Mouse (Mus musculus) large intestine, adult 2 months (tissue): ENCODE results near the gene Zfp266. TPM values are rescaled to one million over a fixed set of nuclear protein-coding genes. Genes with fewer than 3 reads are reported as not detected.
A peak's percentile ranks its signal among the peaks of the same experiment; 100 is the strongest.
"Not testable (repeated sequence)": the region's sequence is repeated elsewhere in the genome, so short reads cannot be mapped to it uniquely, and the experiment has no call there.

Experiments
- DNase-seq: peaks from one replicate; pipeline ENCODE4 v3.0.0-alpha.2; 2012; ENCODE audit warnings: low read depth, low spot score
- WGBS: fragments of 180-500 bp; shearing (Covaris S2); methylation state at CpG from one replicate; pipeline ENCODE4 v1.1.7; 2018; 5-methylcytosine and 5-hydroxymethylcytosine counted together
- polyA plus RNA-seq: library from polyadenylated mRNA; depleted of rRNA; stranded (reverse); fragments of >200 nt; gene quantifications from 2 replicates; pipeline ENCODE4 v1.2.3, GENCODE M21; 2012; rRNA removed

Gene Zfp266
- 2.7 and 4.1 TPM in 2 replicates for polyA plus RNA-seq

DNA sequence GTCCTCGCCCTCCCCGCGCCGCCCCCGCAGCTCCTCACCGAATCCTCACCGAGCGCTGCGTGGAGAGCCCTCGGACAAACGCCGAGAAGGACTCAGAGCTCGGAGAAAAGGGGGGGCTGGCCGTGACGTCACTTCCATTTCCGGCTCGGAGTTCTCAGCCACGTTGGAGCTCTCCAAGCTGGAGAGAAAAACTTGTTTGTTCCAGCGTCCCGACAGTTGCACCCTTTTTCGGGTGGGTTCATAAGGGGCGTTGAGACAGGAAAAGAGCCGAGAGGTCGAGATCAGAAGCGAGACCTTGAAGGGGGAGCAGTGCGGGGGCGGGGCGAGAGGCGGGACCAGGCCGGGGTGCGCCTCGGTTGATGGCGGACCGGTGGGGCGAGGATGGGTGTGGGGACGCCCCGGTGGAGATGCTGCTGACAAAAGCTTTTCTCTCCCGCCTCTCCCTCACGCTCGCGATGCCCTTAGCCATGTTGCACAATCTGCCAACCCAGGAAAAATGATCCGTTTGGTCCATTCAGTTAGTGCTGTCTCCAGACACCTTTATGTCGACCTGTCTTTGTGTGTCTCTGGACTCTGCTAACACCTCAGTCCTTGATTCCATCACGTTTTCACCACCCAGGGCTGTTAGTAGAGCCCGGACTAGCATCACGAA is at the start of gene Zfp266:
Zfp266 (minus strand) TSS at position 112 of the 652 bp plus-strand sequence.
- peak; percentile 72 for DNase-seq
- under 1% methylated on average over 46 of the region's 46 CpGs for WGBS

DNA sequence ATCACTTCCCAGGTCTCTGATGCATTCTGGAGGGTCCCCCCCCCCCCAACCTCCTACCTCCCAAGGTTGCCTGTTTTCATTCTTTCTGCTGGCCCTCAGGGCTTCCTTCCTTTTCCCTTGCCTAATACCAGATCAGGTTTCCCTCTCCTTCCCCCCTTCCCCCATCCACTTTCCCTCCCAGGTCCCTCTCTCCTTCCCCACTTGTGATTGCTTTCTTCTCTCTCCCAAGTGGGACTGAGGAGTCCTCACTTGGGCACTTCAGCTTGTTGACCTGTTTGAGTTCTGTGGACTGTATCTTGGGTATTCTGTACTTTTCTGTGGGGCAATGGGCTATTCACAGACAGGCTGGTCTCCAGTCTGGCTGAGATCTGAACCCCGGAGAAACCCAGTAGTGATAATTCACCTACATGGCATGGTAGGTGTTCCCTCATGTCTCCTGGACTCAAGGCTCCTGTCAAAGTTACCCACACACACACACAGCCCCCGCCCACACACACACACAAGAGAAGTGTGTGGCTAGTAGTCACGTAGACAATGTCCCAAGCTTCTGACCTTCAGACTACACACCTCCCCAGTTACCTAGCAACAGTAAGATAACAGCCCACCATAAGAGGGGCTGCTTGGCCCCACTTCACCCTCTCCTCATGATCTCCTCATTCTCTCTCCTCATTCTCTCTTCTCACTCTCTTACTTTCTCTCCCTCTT is 44.3 kb upstream of the Zfp266 start:
- 68% methylated on average over 3 of the region's 3 CpGs for WGBS
- not testable (repeated sequence) for DNase-seq

DNA sequence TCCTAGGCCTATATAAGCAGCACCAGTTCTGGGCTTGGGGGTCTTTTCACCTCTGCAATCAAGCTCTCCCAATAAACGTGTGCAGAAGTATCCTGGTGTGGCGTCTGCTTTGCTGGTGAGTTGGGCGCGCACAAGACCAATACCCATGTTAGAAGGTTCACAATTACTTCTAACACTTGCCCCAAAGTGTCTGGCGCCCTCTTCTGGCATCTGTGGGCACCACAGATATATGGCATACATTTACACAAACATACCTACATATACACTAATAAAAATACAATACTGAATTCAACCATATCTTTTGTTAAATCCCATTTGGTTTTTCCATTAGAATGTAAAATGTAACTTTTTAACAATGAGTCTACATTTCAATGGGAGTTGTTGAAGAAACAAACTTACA is 41.0 kb upstream of the Zfp266 start:
- DNase-seq, result no peak
- 81% methylated on average over 5 of the region's 5 CpGs for WGBS

DNA sequence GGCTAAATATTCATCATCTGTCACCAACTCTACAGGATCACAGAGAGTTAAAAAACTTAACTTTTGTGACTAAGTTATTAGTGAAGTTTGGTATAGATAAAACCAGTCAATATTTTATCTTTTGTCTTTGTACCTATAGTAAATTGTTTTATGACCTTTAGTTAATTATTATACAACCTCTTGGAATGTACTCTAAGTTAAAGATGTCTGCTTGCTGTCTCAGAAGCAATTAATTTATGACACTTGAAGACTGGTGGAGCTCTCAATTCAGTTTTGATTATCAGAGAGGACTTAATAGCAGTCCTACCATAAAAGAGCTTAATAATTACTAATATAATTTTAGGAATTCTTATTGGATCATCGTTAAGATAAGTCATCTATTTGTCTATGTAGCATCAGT is 31.5 kb upstream of the Zfp266 start:
- 40% methylated on average over 1 of the region's 1 CpGs for WGBS
- DNase-seq, result no peak

DNA sequence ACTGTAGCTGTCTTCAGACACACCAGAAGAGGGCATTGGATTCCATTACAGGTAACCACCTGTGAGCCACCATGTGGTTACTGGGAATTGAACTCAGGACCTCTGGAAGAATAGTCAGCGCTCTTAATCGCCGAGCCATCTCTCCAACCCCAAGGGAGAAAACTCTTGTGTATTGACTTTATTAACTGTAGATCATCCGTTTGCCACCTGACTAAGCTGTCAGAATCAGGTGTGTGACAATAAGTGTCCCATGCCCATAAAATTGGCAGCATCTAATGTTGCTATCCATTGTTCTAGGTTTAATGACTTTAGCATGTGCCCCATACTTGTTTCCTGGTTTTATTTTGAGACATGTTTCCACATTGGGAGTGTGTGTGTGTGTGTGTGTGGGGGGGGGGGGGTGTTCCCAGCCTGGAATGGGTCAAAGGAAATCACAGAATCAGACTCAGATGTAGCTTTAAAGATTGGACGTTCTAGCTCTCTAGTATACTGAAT is 30.6 kb upstream of the Zfp266 start:
- WGBS, result 53% methylated on average over 5 of the region's 5 CpGs
- DNase-seq, result no peak

DNA sequence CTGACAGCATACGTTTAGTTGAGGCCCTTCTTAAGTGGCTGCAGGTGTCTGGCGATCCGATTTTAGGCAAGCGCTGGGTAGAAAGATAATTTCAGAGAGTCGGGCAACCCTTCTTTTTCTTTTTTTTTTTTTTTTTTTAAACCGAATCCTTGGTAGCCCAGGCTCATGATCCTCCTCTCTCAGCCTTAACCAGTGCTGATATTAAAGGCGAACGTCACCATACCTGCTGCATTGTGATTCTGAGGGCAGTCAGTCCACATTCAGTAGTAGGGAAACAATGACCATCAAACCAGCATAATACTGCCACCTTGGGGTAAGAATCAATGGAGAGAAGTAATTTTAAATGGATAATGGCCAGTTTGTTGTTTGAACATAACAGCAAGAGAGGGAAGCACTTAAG is 23.9 kb upstream of the Zfp266 start:
- WGBS, result 17% methylated on average over 8 of the region's 8 CpGs
- DNase-seq, result no peak

DNA sequence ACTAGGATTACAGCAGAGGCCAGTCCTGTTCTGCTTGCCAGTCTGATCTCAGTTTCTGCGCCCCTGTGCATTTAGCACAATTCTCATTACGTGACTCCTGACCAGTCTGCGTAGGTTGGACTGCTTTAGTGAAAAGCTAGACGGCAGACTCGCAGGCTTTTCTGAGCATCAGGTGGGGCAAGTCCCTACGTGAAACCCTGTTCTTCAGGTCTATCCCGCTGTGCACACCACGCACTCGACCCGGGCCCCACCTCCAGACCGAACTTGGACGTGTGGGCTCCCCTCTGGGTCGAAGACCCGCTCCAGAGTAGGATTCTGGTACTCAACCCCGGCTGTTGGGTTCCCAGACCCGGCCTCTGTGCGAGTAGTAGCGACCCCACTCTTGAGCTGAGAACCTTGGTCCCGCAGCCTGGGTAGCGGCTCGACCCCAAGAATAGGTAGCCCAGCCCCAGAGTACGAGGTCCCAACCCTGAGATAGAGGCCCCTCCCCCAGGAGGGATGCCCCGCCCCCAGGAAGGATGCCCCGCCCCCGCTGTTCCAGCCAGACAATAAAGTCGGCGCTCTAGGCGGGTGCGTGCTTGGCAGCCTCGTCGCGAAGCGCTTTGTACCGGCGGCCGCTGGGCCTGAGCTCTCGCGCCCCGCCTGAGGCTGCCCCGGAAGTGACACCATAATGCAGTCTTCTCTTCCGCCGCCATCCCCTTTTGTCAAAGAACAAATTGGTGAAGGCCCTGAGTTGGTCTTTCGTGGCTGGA is 23.0 kb upstream of the Zfp266 start:
- 4% methylated on average over 43 of the region's 43 CpGs for WGBS
- peak; percentile 50 for DNase-seq

DNA sequence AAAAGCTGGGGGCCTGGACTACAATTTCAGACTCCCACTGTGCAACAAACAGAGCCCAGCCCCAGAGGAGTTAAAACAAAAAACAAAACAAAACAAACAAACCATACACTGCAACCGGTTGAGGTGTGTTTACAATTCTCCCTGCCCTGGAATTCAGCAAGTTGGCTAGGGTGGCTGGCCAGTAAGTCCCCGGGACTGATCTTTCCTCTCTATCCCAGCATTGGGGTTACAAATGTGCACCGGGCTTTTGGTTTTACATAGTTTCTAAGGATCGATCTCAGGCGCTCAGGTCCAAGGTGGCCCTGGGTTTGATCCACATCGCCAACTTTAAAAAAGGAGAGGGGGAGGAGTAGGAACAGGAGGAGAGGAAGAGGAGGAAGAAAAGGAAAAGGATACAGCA is 22.3 kb upstream of the Zfp266 start:
- no peak for DNase-seq
- 25% methylated on average over 6 of the region's 6 CpGs for WGBS

DNA sequence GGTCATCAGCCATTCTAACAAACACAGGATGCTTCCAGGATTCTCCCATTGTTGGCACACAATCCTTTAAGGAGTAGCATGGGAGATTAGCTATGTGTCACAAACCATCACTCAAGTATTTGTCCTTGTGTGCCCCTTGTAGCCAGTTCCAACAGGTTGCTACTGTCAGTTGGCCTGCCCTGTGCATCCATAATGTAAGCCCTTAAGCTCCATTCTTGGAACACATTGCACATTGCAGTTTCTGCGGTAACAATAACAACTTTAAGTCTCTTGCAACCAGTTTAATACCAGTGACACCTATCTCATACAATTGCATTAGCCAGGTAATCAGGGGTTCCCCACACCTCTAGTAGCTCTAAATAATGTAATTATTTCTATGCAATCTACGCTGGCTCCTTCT is 15.4 kb upstream of the Zfp266 start:
- DNase-seq, result no peak
- WGBS, result 82% methylated on average over 2 of the region's 2 CpGs

DNA sequence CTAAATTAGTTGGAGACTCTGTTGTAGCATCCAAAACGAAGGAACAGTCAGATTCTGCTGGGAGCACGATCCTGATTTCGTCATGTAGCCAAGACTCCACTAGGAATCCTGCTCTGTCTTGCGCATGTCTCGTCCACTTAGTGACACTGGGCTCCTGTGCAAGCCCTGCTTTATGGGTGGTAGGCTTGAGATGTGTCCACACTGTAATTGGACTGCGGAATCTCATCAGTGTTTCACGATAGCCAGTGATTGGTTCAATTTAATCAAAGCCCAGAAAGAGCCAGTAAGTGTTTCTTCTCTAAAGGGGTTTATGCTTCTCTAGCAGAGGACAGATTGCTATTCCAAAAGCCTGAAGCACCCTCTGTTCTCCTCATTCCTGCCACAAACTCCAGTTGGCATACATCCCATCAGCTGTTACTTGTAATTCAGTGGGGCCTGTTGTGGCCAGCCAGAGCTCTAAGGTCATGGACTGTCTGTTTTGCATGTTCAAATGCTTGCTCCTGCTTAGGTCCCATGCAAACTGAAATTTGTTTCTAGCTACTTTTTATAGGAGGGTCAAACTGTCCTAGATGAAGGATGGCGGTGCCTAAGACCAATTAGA is 13.2 kb upstream of the Zfp266 start:
- 69% methylated on average over 8 of the region's 8 CpGs for WGBS
- no peak for DNase-seq

DNA sequence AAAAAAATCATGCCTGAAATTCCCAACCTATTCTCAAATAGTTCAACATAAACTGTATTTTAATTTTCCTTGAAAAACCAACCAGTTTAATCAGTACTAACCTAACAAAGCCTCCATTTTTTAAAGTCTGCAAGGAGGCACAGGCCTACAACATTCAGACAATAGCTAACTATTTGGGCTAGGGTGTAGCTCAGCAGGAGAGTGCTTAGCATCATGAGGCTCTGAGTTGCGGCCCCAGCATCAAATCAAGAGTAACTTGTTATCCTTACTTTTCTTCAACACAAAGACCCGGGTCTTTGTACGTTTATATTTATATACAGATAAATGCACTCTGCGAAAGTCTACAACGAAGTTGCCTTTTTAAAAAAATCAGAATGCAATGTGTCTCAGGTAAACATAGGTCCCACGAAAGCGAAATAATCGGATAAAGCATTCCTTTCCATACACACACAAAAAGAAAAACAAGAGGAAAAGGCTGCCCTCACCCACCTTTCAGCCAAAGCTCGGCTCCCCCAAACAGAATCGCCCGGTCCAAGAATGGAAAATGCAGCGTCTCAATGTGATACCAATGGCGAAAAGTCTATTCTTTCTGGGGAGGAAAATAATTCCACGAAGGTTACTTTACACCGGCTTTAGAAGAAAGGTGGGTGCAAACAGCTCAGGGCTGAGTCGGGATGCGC is 546 bp downstream of the Zfp266 start:
- WGBS, result under 1% methylated on average over 17 of the region's 17 CpGs
- no peak for DNase-seq

DNA sequence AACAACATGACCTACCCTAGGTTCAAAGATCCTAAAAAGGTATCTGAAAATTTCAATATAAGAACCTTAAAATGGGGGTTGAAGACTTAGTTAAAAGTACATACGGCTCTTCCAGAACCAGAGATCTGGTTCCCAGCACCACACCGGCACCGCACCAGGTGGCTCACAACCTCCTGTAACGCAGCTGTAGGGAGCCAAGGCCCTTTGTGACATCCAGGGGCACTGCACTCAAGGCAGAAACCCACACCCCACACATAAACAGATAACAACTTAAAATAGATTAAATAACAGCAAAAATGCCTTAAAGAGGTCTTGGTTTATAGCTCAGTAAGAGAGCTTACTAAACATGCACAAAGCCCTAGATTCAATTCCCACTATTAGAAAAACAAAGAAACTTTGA is 1.3 kb downstream of the Zfp266 start:
- no peak for DNase-seq
- 59% methylated on average over 4 of the region's 4 CpGs for WGBS

DNA sequence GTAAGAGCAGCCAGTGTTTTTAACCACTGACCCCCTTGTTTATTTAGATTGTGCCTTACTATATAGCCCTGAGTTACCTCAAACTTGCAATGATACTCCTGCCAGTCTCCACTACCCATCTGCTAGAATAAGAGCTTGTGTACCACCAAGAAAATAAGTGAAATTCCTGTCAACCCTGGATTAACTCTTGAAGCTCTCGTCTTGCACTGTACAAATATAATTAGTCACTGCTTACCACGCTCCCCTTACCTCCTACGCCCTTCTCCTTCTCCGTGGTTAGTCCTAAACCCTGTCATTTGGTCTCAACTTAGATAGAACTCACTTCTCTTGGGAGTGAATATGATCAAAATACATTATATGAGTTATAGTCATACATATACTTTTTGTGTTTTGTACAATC is 2.5 kb downstream of the Zfp266 start:
- 68% methylated on average over 4 of the region's 4 CpGs for WGBS
- no peak for DNase-seq

DNA sequence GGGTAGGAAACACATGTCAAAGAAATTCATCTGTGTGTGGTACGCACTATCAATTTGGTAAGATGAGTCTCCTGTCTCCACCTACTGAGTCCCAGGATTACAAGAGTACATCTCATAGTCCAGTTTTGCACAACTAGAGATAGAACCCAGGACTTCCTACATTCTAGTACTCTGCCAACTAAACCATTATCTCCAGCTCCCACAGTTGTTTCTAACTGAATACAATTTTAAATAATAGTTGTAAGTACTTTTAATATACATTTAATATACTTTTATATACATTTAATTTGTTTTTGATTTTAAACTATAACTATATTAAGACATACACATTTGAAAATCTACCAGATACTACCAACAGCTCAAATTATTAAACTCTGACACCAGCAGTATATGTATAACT is 3.5 kb downstream of the Zfp266 start:
- 95% methylated on average over 1 of the region's 1 CpGs for WGBS
- no peak for DNase-seq

DNA sequence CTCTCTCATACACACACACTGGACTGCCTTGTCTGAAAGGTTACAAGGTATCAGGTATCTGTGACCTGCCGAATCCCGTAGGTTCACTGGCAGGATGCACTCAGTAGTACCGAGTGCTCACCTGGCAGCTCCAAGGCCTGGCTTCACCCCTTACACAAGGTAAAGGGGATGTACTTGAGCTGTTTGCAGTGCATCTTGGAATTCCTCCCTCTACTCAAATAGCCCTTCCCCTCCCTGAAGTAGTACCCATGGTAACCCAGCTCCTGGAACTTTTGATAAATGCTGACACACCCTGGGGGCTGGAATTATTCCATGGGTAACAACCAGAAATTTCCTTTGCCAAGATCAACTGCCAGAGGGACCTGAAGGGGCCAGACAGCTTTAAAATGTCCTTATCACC is 7.2 kb downstream of the Zfp266 start:
- DNase-seq, result no peak
- 79% methylated on average over 3 of the region's 3 CpGs for WGBS

DNA sequence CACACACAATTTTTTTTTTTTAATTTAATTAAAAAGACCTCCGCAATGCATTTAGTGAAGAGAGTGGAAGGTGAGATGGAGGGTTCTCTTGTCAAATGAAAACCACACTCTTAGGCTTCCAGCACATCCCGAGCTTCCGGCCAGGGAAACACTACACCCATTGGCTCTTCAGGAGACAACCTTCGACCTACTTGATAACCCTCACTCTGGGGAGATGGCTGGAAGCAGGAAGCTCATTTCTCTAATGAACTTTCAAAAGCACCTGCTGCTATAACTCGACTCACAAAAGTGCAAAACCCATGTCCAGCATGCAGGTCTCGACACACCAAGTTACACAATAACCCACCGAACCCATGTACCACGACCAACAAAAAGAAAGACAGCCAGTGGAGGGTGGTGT is 8.5 kb downstream of the Zfp266 start:
- DNase-seq, result no peak
- 56% methylated on average over 8 of the region's 8 CpGs for WGBS

DNA sequence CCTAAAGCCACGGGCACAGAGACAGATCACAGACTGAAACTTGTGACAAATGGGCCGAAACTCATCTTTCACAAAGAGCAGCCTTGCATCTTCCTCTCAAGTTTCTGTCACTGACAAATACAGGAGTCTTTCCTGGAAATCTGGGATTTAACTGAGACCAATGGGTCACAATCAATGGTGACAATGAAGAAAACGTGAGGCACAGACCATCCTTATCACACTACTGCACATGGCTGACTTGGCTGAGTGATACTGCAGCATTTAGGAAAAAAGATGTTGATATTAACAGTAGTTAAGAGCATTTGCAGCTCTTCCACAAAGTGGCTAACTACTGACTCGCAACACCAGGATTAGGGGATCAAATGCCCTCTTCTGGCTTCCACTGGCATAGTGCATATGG is 9.6 kb downstream of the Zfp266 start:
- 87% methylated on average over 4 of the region's 4 CpGs for WGBS
- no peak for DNase-seq

DNA sequence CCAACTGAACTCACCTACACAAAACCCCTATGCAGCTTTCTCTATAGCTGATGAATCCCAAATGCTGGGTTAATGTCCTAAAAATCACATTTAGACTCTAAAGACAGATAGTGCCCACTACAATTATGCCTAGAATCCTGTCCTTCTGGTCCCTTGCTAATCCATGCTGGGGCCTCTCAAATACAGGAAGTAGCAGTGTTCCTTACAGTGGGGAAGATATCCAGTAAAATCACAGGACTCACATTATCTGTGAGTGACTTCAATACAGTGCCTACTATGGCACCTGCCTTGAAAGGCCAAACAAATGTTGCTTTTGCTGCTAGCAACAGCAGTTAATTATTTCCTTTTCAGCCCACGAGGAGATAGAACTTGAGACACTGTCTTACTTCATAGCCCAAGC is 10.9 kb downstream of the Zfp266 start:
- 42% methylated on average over 1 of the region's 1 CpGs for WGBS

DNA sequence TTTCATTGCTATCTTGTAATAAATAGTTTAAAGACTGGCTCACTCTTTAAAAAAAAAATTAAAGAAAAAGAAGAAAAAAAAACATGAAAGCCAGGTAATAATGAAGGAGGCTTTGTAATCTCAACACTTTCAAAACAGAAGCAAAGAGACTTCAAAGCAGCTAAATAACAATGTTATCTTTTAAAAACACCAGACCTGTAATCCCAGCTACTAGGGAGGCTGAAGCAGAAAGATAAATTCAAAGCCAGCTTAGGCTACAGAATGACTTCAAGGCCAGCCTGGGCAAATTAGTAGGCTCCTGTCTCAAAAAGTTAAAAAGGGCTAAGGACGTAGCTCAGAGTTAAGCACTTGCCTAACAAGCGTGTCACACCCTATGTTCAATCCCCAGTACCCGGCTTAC is 11.5 kb downstream of the Zfp266 start:
- WGBS, result 70% methylated on average over 3 of the region's 3 CpGs
- DNase-seq, result no peak

More for the DNA sequence above, 10.9 kb downstream of the Zfp266 start:
- no peak for DNase-seq

DNA sequence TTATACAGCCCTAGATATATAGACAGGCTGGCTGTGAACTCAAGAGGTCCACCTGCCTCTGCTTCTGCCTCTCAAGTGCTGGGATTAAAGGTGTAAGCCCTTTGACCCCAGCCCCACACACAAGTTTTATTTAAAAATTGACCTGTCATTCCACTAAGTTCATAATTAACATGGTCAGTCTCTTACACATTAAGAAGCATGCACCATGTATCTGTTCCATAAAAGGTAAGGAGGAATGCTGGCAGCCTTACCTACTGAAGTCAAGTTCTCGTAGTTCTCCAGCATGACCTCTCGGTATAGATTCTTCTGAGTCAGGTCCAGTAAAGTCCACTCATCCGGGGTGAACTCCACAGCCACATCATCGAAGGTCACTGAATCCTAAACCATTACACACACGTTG is 16.4 kb downstream of the Zfp266 start:
- 88% methylated on average over 5 of the region's 5 CpGs for WGBS
- no peak for DNase-seq
